Mouse (Mus musculus): ENCODE measurements around the gene Pabpc4.
"Not testable (repeated sequence)": the region's sequence is repeated elsewhere in the genome, so short reads cannot be mapped to it uniquely, and the experiment has no call there.

GRCm38 (mm10) chr4:123331961-123332360, 69.8 kb downstream of the Pabpc4 start:
- not testable (repeated sequence) for TF ChIP-seq CTCF (IDR thresholded peaks at IDR 0.05; ENCODE audit: control insufficient read depth, insufficient read depth, insufficient replicate concordance, low read depth, low read length); POLR2A (IDR thresholded peaks at IDR 0.05; ENCODE audit: control insufficient read depth, low read depth, low read length)
